Comparison of ENCODE assay signal across 16 mouse cellular contexts in genomic region chr15:88724311-88724710, GRCm38 (mm10). TPM values are rescaled to one million over a fixed set of nuclear protein-coding genes. Genes with fewer than 3 reads are reported as not detected.
A peak's percentile ranks its signal among the peaks of the same experiment; 100 is the strongest.
DNase-seq lines count a peak whose midpoint lies in the region; ATAC-seq lines count a peak whose summit lies in the region.
"Had no signal": no experiment of that assay in that cellular context is flagged by ENCODE, and none has a peak within 500 bp of the region (broad histone marks: within the 10 kb centered on the region; RNA-seq: fewer than 3 reads in every experiment).

No protein-coding gene starts in this region.

- ATAC-seq in cerebellum, adult (ENCODE audit: insufficient number of reproducible peaks, low FRiP score, low TSS enrichment): peak; percentile 87
- no peak for ATAC-seq in activated CD4-positive, CD25-positive, alpha-beta regulatory T cell, adult 4 months

- DNase-seq in cerebellum, postnatal 4 days (ENCODE audit: low spot score in 2 of 2): no peak
- DNase-seq in left cerebral cortex, postnatal 4 days: peak; percentile 15
- no peak for DNase-seq in left cerebral cortex, postnatal 14 days (ENCODE audit: low spot score in 2 of 2)
- DNase-seq in cerebellum, postnatal 10 days: peak; percentile 75 to 82
- no peak for DNase-seq in kidney, adult 18-20 months
- DNase-seq: adrenal gland, postnatal 36 days; gastrocnemius, postnatal 25 days; heart, adult 18-20 months; heart, postnatal 14 days; kidney, adult 11 months; lung, adult 2 months; lung, postnatal 14 days; thymus, adult 18-20 months; thymus, postnatal 36 days had no signal

- intact Hi-C loops in left cerebral cortex, postnatal 4 days (cut with DNase I): no loop called here
- intact Hi-C loops in left cerebral cortex, postnatal 14 days (cut with DNase I): no loop called here

RNA-seq across cellular contexts. Expression of gene Brd1, which starts 9.7 kb away (rescaled TPM):
- 10 to 100 TPM; 60.3 to 66.5 TPM for total RNA-seq in left cerebral cortex, postnatal 4 days (2021)
- total RNA-seq in left cerebral cortex, postnatal 14 days (2021): 10 to 100 TPM; 47.6 to 48.6 TPM
- 10 to 100 TPM; 15.9 to 17.9 TPM for polyA plus RNA-seq in activated CD4-positive, CD25-positive, alpha-beta regulatory T cell, adult 4 months (2017; shearing (Covaris generic))

RNA-seq across cellular contexts. Expression of gene Zbed4, which starts 27.1 kb away (rescaled TPM):
- total RNA-seq in left cerebral cortex, postnatal 4 days (2021): 10 to 100 TPM; 23.2 to 26.7 TPM
- total RNA-seq in left cerebral cortex, postnatal 14 days (2021): 10 to 100 TPM; 10.6 to 12.3 TPM
- 1 to 10 TPM; 6.3 to 7.2 TPM for polyA plus RNA-seq in activated CD4-positive, CD25-positive, alpha-beta regulatory T cell, adult 4 months (2017; shearing (Covaris generic))

Comparison
In these comparisons a context has a peak if more than half of its experiments do, and no peak if none do; other contexts are left out.
1. DNase-seq: peak in left cerebral cortex, postnatal 4 days (single experiment) and cerebellum, postnatal 10 days (2 of 2); none in cerebellum, postnatal 4 days (0 of 2), left cerebral cortex, postnatal 14 days (0 of 2) and kidney, adult 18-20 months (single experiment).